Mouse (Mus musculus) thymus, adult 2 months (tissue): Measurements from ENCODE around the gene Ndufs4.

Source experiments
- CTCF ChIP-seq: fragments of 200-500 bp; IDR thresholded peaks from 2 replicates; pipeline ENCODE4 v1.5.1; 2012; ENCODE audit warnings: mild to moderate bottlenecking, control low read depth, low read length, moderate library complexity, borderline replicate concordance; ENCODE audit not compliant: control insufficient read depth, poor library complexity, insufficient read depth; ENCODE audit errors: extremely low read depth
- POLR2A ChIP-seq: fragments of 200-500 bp; IDR thresholded peaks from 2 replicates; pipeline ENCODE4 v1.6.1; 2012; ENCODE audit warnings: mild to moderate bottlenecking, low read length, control low read depth, moderate library complexity; ENCODE audit not compliant: control insufficient read depth, poor library complexity, insufficient read depth; ENCODE audit errors: extremely low read depth

DNA sequence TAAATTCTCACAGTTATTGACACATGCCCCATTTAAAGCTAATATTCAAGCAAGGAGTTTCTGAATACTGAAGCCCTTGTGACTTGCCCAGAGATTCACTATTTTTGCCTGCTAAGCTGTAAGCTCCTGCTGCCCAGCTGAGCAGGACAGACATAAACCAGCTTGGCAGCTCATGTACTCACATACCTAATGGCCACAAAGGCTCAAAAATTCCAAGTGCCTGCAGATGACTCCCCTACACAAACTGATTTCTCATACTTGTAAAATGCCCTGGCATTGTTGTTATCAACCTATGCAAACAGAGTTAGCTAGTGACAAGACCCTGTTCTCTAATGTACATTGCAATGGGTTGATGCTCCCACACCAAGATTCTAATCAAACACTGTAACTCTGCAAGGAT lies 68.9 kb downstream of the Ndufs4 start:
- TF ChIP-seq CTCF (no peak), POLR2A (no peak)
